Mouse (Mus musculus): ENCODE data around the gene Gm21677. TPM values are rescaled to one million over a fixed set of nuclear protein-coding genes. Genes with fewer than 3 reads are reported as not detected.

The Gm21677 gene
- polyA plus RNA-seq (2012; ENCODE audit: low replicate concordance): not detected in 2 replicates

DNA sequence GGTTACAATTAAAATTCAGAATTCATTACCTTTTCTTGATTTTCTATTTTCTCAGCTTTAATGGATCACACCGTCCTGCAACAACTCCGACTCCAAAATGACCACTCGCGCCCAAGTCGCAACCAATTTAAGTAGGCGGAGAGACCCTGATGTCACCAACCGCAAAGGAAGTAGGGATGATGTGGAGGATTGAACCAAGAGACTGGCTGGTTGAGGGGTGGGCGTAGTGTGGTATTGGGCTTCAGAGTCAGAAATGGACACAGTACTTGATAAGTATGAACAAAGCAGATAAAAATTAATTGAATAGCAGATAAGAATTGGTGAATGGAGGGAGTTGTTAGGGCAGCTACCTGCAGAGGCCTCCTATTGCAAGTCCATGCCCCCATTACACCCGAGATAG is at the start of gene Gm21677:
Gene Gm21677, minus strand, starts transcription at position 101 of the 400 bp plus-strand sequence.

GRCm38 (mm10) chrY:3345229-3345628 is 39.0 kb upstream of the Gm21677 start, which contains the start of gene Gm21693:
Gene Gm21693, minus strand, starts transcription at chrY:3345329.

Other genes starting within 250 kb of the Gm21677 start
- gene Gm21693, start 38.9 kb upstream of the Gm21677 start, polyA plus RNA-seq (2012; ENCODE audit: low replicate concordance): not detected in 2 replicates
- gene Gm21704, start 103.7 kb upstream of the Gm21677 start, polyA plus RNA-seq (2012; ENCODE audit: low replicate concordance): not detected in 2 replicates
- gene Gm21708, start 103.7 kb upstream of the Gm21677 start, polyA plus RNA-seq (2012; ENCODE audit: low replicate concordance): not detected in 2 replicates